Mouse (Mus musculus) cerebellum, adult 2 months (tissue): ENCODE data around the gene Trappc1.

Source experiments
- CTCF ChIP-seq: fragments of 200-500 bp; IDR thresholded peaks from 2 replicates; pipeline ENCODE4 v1.5.1; 2011; ENCODE audit warnings: low read depth, mild to moderate bottlenecking, control low read depth, low read length, moderate library complexity, borderline replicate concordance; ENCODE audit not compliant: insufficient read depth
- POLR2A ChIP-seq: fragments of 200-500 bp; IDR thresholded peaks from 2 replicates; pipeline ENCODE4 v1.6.1; 2011; ENCODE audit warnings: low read length, control low read depth, borderline replicate concordance; ENCODE audit not compliant: insufficient read depth

DNA sequence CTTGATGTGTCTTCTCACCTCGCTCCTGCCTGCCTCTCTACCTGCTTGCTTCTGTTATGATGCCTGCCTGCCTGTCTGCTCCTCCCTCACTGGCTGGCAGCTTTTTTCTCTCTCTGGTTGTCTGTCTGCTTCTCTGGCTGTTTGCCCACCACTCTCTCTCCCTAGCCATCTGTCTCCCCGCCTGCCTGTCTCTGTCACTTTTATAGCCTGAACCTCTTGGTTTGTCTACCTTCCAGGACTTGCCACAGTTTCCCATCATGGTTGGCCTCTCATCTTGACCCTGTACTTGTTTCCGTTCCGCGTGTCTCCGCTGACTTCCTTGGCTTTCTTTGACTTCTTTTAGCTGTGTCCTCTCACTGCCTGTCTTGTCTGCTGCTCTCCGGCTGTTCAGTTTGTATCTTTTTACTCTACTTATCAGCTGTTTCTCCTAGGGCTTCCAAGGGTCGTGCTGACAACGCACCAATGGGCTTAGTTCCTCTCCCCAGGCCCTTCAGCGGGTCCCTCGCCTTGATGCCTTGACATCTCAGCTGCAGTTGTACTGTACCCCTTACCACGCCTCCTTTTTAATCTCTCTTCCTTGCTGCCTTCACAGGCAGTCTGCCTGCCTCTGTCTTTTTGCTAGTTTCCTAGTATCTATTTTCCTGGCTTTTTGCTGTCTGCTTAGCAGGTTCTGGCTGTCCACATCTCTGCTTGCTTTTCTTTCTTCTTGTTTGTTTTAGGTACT lies 48.4 kb downstream of the Trappc1 start:
- peak; percentile 29; the same call in 1 of the 2 replicates for TF ChIP-seq POLR2A
- no peak for TF ChIP-seq CTCF
